Mouse (Mus musculus): ENCODE data around the gene Lbr. TPM values are rescaled to one million over a fixed set of nuclear protein-coding genes. Genes with fewer than 3 reads are reported as not detected.
A peak's percentile ranks its signal among the peaks of the same experiment; 100 is the strongest.

Lbr gene
- polyA plus RNA-seq, 1 experiment from 2014 or later, result 142 TPM

GRCm38 (mm10) chr1:181851521-181852310, 8.9 kb upstream of the Lbr start:
- no peak overlapping the region for H3K4me3 ChIP-seq (replicated peaks)
- H3K9ac ChIP-seq (replicated peaks), result no peak overlapping the region
- H3K27ac ChIP-seq, result no peak overlapping the region
- H3K9me3 ChIP-seq, result no peaks in the 10 kb centered on the region
- H3K27me3 ChIP-seq, result peaks cover 7% of the 10 kb centered on the region; the same call in 1 of the 2 replicates
- H3K4me1 ChIP-seq (replicated peaks), result peaks cover 12% of the 10 kb centered on the region
- ATAC-seq (ENCODE audit: insufficient number of reproducible peaks, insufficient read depth, low FRiP score, low TSS enrichment, low read depth), result no peak
- WGBS, result 85% methylated on average over 12 of the region's 12 CpGs
- H3K36me3 ChIP-seq, result no peaks in the 10 kb centered on the region
- no peak overlapping the region for H3K4me2 ChIP-seq

- Histone ChIP-seq H3K27me3 (peaks cover 7% of the 10 kb centered on the region; the same call in 1 of the 2 replicates), H3K4me3 (replicated peaks) (no peak overlapping the region), H3K4me2 (no peak overlapping the region), H3K9me3 (no peaks in the 10 kb centered on the region), H3K9ac (replicated peaks) (no peak overlapping the region), H3K36me3 (no peaks in the 10 kb centered on the region), H3K27ac (no peak overlapping the region; the same call in 1 of the 2 replicates), H3K4me1 (replicated peaks) (peaks cover 12% of the 10 kb centered on the region)
- no peak for ATAC-seq (ENCODE audit: insufficient number of reproducible peaks, insufficient read depth, low FRiP score, low TSS enrichment, low read depth)
- WGBS, result 43% methylated on average over 4 of the region's 4 CpGs
Measured at GRCm38 (mm10) chr1:181850441-181850840, 7.6 kb upstream of the Lbr start.

GRCm38 (mm10) chr1:181848210-181848609, 5.4 kb upstream of the Lbr start:
- no peak for ATAC-seq (ENCODE audit: insufficient number of reproducible peaks, insufficient read depth, low FRiP score, low TSS enrichment, low read depth)
- H3K36me3 ChIP-seq, result no peaks in the 10 kb centered on the region
- peaks cover 3% of the 10 kb centered on the region; the same call in 1 of the 2 replicates for H3K27me3 ChIP-seq
- no peaks in the 10 kb centered on the region for H3K9me3 ChIP-seq
- H3K4me3 ChIP-seq (replicated peaks), result no peak overlapping the region
- 76% methylated on average over 1 of the region's 1 CpGs for WGBS
- H3K4me2 ChIP-seq, result no peak overlapping the region
- H3K9ac ChIP-seq (replicated peaks), result no peak overlapping the region
- peaks cover 11% of the 10 kb centered on the region for H3K4me1 ChIP-seq (replicated peaks)
- H3K27ac ChIP-seq, result 0 out of 2 replicates have a peak overlapping the region, but pooled peaks have one; percentile 41

- H3K4me3 ChIP-seq (replicated peaks), result no peak overlapping the region
- H3K27ac ChIP-seq, result no peak overlapping the region
- H3K4me1 ChIP-seq (replicated peaks), result peaks cover 10% of the 10 kb centered on the region
- 87% methylated on average over 3 of the region's 3 CpGs for WGBS
- H3K9ac ChIP-seq (replicated peaks), result no peak overlapping the region
- H3K4me2 ChIP-seq, result no peak overlapping the region
- ATAC-seq (ENCODE audit: insufficient number of reproducible peaks, insufficient read depth, low FRiP score, low TSS enrichment, low read depth), result no peak
- no peaks in the 10 kb centered on the region for H3K36me3 ChIP-seq
- no peaks in the 10 kb centered on the region for H3K9me3 ChIP-seq
- no peaks in the 10 kb centered on the region for H3K27me3 ChIP-seq
Measured at GRCm38 (mm10) chr1:181847396-181847795, 4.5 kb upstream of the Lbr start.

- H3K4me1 ChIP-seq (replicated peaks), result peaks cover 16% of the 10 kb centered on the region
- H3K4me2 ChIP-seq, result no peak overlapping the region
- 88% methylated on average over 3 of the region's 3 CpGs for WGBS
- no peaks in the 10 kb centered on the region for H3K36me3 ChIP-seq
- H3K27me3 ChIP-seq, result no peaks in the 10 kb centered on the region
- H3K4me3 ChIP-seq (replicated peaks), result no peak overlapping the region
- H3K27ac ChIP-seq, result no peak overlapping the region
- no peak overlapping the region for H3K9ac ChIP-seq (replicated peaks)
- no peaks in the 10 kb centered on the region for H3K9me3 ChIP-seq
- no peak for ATAC-seq (ENCODE audit: insufficient number of reproducible peaks, insufficient read depth, low FRiP score, low TSS enrichment, low read depth)
Measured at GRCm38 (mm10) chr1:181845767-181846166, 2.9 kb upstream of the Lbr start.

GRCm38 (mm10) chr1:181844874-181845547, 2.2 kb upstream of the Lbr start:
- WGBS, result 78% methylated on average over 15 of the region's 15 CpGs
- Histone ChIP-seq H3K27ac (no peak overlapping the region), H3K9me3 (no peaks in the 10 kb centered on the region), H3K9ac (replicated peaks) (no peak overlapping the region), H3K4me1 (replicated peaks) (peaks cover 22% of the 10 kb centered on the region), H3K27me3 (no peaks in the 10 kb centered on the region), H3K36me3 (no peaks in the 10 kb centered on the region), H3K4me3 (replicated peaks) (no peak overlapping the region), H3K4me2 (no peak overlapping the region)
- no peak for ATAC-seq (ENCODE audit: insufficient number of reproducible peaks, insufficient read depth, low FRiP score, low TSS enrichment, low read depth)

- Histone ChIP-seq H3K36me3 (peaks cover 8% of the 10 kb centered on the region), H3K9ac (replicated peaks) (peak overlapping the region; percentile 89), H3K4me2 (peak overlapping the region; percentile 80), H3K9me3 (no peaks in the 10 kb centered on the region), H3K27ac (peak overlapping the region; percentile 96), H3K4me3 (replicated peaks) (peak overlapping the region; percentile 89), H3K27me3 (no peaks in the 10 kb centered on the region), H3K4me1 (replicated peaks) (peaks cover 31% of the 10 kb centered on the region)
- ATAC-seq (ENCODE audit: insufficient number of reproducible peaks, insufficient read depth, low FRiP score, low TSS enrichment, low read depth), result peak; percentile 95
- WGBS, result under 1% methylated on average over 88 of the region's 113 CpGs
Measured at GRCm38 (mm10) chr1:181841864-181842672, 778 bp downstream of the Lbr start.

GRCm38 (mm10) chr1:181841396-181841795, 1.4 kb downstream of the Lbr start:
- H3K4me3 ChIP-seq (replicated peaks), result peak overlapping the region; percentile 89
- H3K27me3 ChIP-seq, result no peaks in the 10 kb centered on the region
- H3K9me3 ChIP-seq, result no peaks in the 10 kb centered on the region
- peaks cover 31% of the 10 kb centered on the region for H3K4me1 ChIP-seq (replicated peaks)
- H3K9ac ChIP-seq (replicated peaks), result peak overlapping the region; percentile 89
- H3K4me2 ChIP-seq, result peak overlapping the region; percentile 80
- peaks cover 14% of the 10 kb centered on the region for H3K36me3 ChIP-seq
- WGBS, result under 1% methylated on average over 16 of the region's 16 CpGs
- no peak for ATAC-seq (ENCODE audit: insufficient number of reproducible peaks, insufficient read depth, low FRiP score, low TSS enrichment, low read depth)
- peak overlapping the region; percentile 96 for H3K27ac ChIP-seq

- peaks cover 29% of the 10 kb centered on the region for H3K36me3 ChIP-seq
- peak overlapping the region; percentile 80 for H3K4me2 ChIP-seq
- peaks cover 31% of the 10 kb centered on the region for H3K4me1 ChIP-seq (replicated peaks)
- peak overlapping the region; percentile 12 for H3K4me3 ChIP-seq (replicated peaks)
- no peak for ATAC-seq (ENCODE audit: insufficient number of reproducible peaks, insufficient read depth, low FRiP score, low TSS enrichment, low read depth)
- peak overlapping the region; percentile 40 for H3K9ac ChIP-seq (replicated peaks)
- H3K9me3 ChIP-seq, result no peaks in the 10 kb centered on the region
- H3K27me3 ChIP-seq, result no peaks in the 10 kb centered on the region
- no peak overlapping the region for H3K27ac ChIP-seq
- 22% methylated on average over 6 of the region's 6 CpGs for WGBS
Measured at GRCm38 (mm10) chr1:181839746-181840366, 3.0 kb downstream of the Lbr start.

GRCm38 (mm10) chr1:181838111-181838510, 4.7 kb downstream of the Lbr start:
- Histone ChIP-seq H3K4me3 (replicated peaks) (no peak overlapping the region), H3K4me1 (replicated peaks) (peaks cover 26% of the 10 kb centered on the region), H3K4me2 (no peak overlapping the region), H3K9me3 (no peaks in the 10 kb centered on the region), H3K36me3 (peaks cover 43% of the 10 kb centered on the region), H3K9ac (replicated peaks) (no peak overlapping the region), H3K27me3 (no peaks in the 10 kb centered on the region), H3K27ac (no peak overlapping the region)
- ATAC-seq (ENCODE audit: insufficient number of reproducible peaks, insufficient read depth, low FRiP score, low TSS enrichment, low read depth), result no peak
- 78% methylated on average over 5 of the region's 5 CpGs for WGBS
